Mouse (Mus musculus) ES-E14 (cell line): ENCODE data around the gene Scd1. TPM values are rescaled to one million over a fixed set of nuclear protein-coding genes. Genes with fewer than 3 reads are reported as not detected.
A peak's percentile ranks its signal among the peaks of the same experiment; 100 is the strongest.

ENCODE experiments used
- DNase-seq: peaks from one replicate; pipeline ENCODE4 v3.0.0-alpha.2; 2013; ENCODE audit warnings: low read depth, low spot score
- H3K27ac ChIP-seq: 2 replicates; pipeline ENCODE4 v1.5.1; 2012; ENCODE audit warnings: low read depth, mild to moderate bottlenecking, low read length, moderate library complexity, mixed read lengths; ENCODE audit not compliant: poor library complexity, insufficient read depth, severe bottlenecking
- H3K36me3 ChIP-seq: 2 replicates; pipeline ENCODE4 v1.6.1; 2012; ENCODE audit warnings: mild to moderate bottlenecking, low read length, moderate library complexity, mixed read lengths; ENCODE audit not compliant: control insufficient read depth, poor library complexity, insufficient read depth, severe bottlenecking
- H3K4me1 ChIP-seq, 2 experiments: fragments of 150-350 bp in 1 of 2; sonication (generic) in 1 of 2; 2 replicates each; pipeline ENCODE4 v1.6.1; 2012; ENCODE audit warnings: low read length in 2 of 2, mild to moderate bottlenecking in 1 of 2, mixed read lengths in 1 of 2; ENCODE audit not compliant: control insufficient read depth in 2 of 2, insufficient read depth in 2 of 2, poor library complexity in 1 of 2
- H3K4me3 ChIP-seq, 2 experiments: fragments of 150-350 bp in 1 of 2; sonication (generic) in 1 of 2; 2 replicates each; pipeline ENCODE4 v1.5.1; 2012; ENCODE audit warnings: low read length in 2 of 2, low read depth in 1 of 2, mild to moderate bottlenecking in 1 of 2, mixed read lengths in 1 of 2; ENCODE audit not compliant: insufficient read depth in 1 of 2, poor library complexity in 1 of 2, severe bottlenecking in 1 of 2
- H3K9ac ChIP-seq: 2 replicates; pipeline ENCODE4 v1.6.1; 2012; ENCODE audit warnings: low read depth, mild to moderate bottlenecking, low read length, mixed read lengths; ENCODE audit not compliant: poor library complexity, insufficient read depth, severe bottlenecking
- H3K9me3 ChIP-seq: fragments of 150-350 bp; sonication (generic); 2 replicates; pipeline ENCODE4 v1.6.1; 2012; ENCODE audit warnings: low read depth, mild to moderate bottlenecking, low read length; ENCODE audit not compliant: control insufficient read depth, insufficient read depth
- CHD2 ChIP-seq: IDR thresholded peaks from 2 replicates; pipeline ENCODE4 v1.6.1; 2014; ENCODE audit warnings: mild to moderate bottlenecking, low read depth, low read length, inconsistent platforms
- HCFC1 ChIP-seq: IDR thresholded peaks from 2 replicates; pipeline ENCODE4 v1.6.1; 2012; ENCODE audit warnings: low read length, inconsistent platforms, borderline replicate concordance; ENCODE audit not compliant: insufficient read depth
- MAFK ChIP-seq: IDR thresholded peaks from 2 replicates; pipeline ENCODE4 v1.6.1; 2014; ENCODE audit warnings: mild to moderate bottlenecking, low read depth, low read length, inconsistent platforms; ENCODE audit not compliant: insufficient read depth
- ZC3H11A ChIP-seq: IDR thresholded peaks from 2 replicates; pipeline ENCODE4 v1.6.1; 2012; ENCODE audit warnings: low read depth, mild to moderate bottlenecking, inconsistent platforms, low read length, borderline replicate concordance
- ZNF384 ChIP-seq: IDR thresholded peaks from 2 replicates; pipeline ENCODE4 v1.6.1; 2012; ENCODE audit warnings: low read depth, low read length, inconsistent platforms
- in situ Hi-C, 2 experiments: fragments of 600-800 bp; cut with MboI; formaldehyde crosslinking; loops; one replicate each; pipeline ENCODE4 v1.15.1; 2025; ENCODE audit warnings: low sequenced_read_pairs in 2 of 2, inconsistent platforms in 1 of 2; ENCODE audit not compliant: unreplicated experiment in 2 of 2
- total RNA-seq: library from RNA; depleted of rRNA; stranded (reverse); fragments of 300-350 nt; gene quantifications from 2 replicates; pipeline ENCODE4 v1.2.3, GENCODE M21; 2012

Gene Scd1
- total RNA-seq, 1 experiment = 37.2 TPM

DNA sequence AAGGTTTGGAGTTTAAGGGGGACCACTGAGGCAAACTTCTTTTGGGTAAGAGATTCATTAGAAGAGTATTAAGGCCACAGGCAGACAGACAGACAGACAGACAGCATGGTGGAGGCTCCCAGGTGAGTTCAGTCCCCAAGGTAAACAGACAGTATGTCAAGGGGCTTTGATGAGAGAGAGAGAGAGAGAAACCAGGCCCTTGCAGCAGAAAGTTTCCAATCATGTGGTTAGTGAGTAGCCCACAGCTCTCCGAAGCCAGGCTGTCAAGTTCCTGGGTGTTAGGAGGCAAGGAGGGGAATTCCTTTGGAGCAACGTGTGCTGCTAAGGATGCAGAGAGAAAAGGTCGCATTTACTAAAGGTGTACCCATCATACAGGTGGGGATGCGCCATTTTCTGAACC lies 9.8 kb upstream of the Scd1 start:
- Histone ChIP-seq H3K9ac (no peak overlapping the region), H3K27ac (no peak overlapping the region), H3K36me3 (no peaks in the 10 kb centered on the region), H3K9me3 (no peaks in the 10 kb centered on the region), H3K4me1 (no peaks in the 10 kb centered on the region), H3K4me3 (no peak overlapping the region)
- TF ChIP-seq MAFK = no peak
- TF ChIP-seq ZNF384 = no peak
- TF ChIP-seq HCFC1 = no peak
- TF ChIP-seq CHD2 = no peak
- TF ChIP-seq ZC3H11A = no peak
- DNase-seq = no peak
- in situ Hi-C loops = loop anchor here in 1 of 2 experiments (5.0 kb wide), 1 partner anchor 45 kb away; no protein-coding TSS in a partner anchor

DNA sequence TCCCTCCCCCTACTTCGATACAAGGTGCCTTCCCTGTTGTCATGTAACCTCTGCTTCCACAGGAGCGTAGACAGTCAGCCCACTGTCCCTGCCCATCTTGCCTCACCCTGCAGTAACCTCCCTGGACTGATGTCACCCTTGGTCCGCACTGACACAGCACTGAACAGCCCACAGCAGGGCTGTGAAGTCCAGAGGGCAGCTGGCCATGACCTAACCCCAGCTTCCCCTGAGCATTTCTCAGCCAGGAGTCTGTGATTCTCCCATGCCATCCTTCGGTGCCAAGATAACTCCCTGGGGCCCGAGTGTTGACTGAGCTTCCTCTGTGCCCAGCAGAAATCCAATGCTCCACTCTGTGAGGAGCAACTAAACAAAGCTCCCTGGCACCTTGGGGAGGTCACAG lies 8.6 kb upstream of the Scd1 start:
- no peak for DNase-seq
- Histone ChIP-seq H3K36me3 (no peaks in the 10 kb centered on the region), H3K4me1 (no peaks in the 10 kb centered on the region), H3K4me3 (no peak overlapping the region), H3K9ac (no peak overlapping the region), H3K9me3 (no peaks in the 10 kb centered on the region), H3K27ac (no peak overlapping the region)
- in situ Hi-C loops = loop anchor here in 1 of 2 experiments (5.0 kb wide), 1 partner anchor 44 kb away; no protein-coding TSS in a partner anchor
- TF ChIP-seq HCFC1 (no peak), ZNF384 (no peak), MAFK (no peak), CHD2 (no peak), ZC3H11A (no peak)

DNA sequence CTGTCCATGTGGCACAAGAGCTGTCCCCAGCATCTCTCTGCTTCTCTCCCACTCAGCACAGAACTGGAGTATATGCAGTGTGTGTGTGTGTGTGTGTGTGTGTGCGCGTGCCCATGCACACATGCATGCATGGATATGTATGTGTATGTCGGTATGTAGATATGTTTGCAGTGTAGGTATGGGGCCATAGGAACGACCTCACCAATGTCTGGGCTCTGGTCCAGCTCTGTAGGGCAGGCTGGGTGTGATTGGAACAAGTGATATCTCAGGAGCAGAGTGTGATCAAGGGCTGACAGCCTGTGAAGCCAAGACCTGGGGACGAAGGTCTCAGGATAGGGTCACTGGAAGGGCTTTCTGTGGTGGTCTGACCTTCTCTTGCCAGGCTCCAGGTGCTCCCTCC lies 7.8 kb upstream of the Scd1 start:
- no peaks in the 10 kb centered on the region for H3K9me3 ChIP-seq
- TF ChIP-seq CHD2 (no peak), ZNF384 (no peak), HCFC1 (no peak), MAFK (no peak), ZC3H11A (no peak)
- no peak overlapping the region for H3K27ac ChIP-seq
- H3K4me3 ChIP-seq = no peak overlapping the region
- no peak for DNase-seq
- no peak overlapping the region for H3K9ac ChIP-seq
- H3K36me3 ChIP-seq = no peaks in the 10 kb centered on the region
- no peaks in the 10 kb centered on the region; a peak in 1 of 4 replicates for H3K4me1 ChIP-seq
- in situ Hi-C loops = loop anchor here in 1 of 2 experiments (5.0 kb wide), 1 partner anchor 43 kb away; no protein-coding TSS in a partner anchor

DNA sequence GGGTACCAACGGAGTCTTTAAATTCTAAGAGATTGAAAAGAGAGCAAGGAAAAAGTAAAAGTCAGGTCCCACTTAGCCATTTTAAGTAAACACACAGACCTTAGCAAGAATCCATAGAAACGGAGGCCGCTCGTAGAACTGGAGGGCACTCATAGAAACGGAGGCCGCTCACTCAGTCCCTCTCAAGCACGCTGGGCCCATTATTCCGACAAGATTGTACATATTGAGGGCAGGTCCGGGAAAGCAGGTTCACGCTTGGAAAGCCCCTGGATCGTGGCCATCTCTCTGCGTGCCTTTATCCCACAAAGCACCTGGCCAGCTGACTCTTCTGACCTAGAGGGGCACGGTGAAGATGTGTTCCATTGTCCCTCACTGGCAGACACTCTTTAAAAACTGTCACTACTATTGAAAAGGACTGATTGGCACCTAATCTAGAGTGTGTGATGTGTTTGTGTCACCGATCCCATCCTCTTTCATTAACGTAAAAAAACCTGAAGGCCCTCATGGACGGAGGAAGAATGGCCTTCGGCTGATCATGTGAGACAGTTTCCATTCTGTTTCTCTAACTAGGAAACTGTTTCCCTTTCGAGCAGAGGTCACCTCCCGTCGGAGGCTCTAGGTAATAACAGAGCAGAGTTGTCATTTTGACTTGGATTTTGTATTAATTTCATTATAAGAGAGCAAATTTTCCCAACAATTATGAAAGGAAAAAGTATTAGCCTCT lies 2.8 kb upstream of the Scd1 start:
- Histone ChIP-seq H3K36me3 (peaks cover 10% of the 10 kb centered on the region; the same call in 1 of the 2 replicates), H3K4me3 (no peak overlapping the region), H3K4me1 (peaks cover 0 to 14% of the 10 kb centered on the region in 2 experiments; a peak in 2 of 4 replicates), H3K9ac (no peak overlapping the region), H3K27ac (no peak overlapping the region), H3K9me3 (no peaks in the 10 kb centered on the region)
- no peak for DNase-seq
- in situ Hi-C loops = no loop called here
- TF ChIP-seq ZNF384 = no peak
- no peak for TF ChIP-seq ZC3H11A
- TF ChIP-seq CHD2 = no peak
- TF ChIP-seq MAFK = no peak
- TF ChIP-seq HCFC1 = no peak

DNA sequence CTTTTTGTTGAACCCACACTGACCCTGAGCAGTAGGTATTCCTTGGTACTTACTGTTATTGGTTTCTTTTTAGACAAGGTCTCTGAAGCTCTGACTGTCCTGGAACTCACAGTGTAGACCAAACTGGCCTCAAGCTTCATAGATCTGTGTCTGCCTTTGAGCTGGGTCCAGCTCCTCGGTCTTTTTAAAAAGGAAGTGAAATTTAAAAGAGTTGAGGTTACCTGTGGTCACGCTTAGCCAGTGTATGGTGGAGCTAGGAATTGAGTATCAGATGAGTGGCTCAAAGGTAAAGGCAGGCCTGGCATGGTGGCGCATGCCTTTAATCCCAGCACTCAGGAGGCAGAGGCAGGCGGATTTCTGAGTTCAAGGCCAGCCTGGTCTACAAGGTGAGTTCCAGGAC lies 916 bp upstream of the Scd1 start:
- TF ChIP-seq CHD2 = no peak
- TF ChIP-seq ZC3H11A = no peak
- TF ChIP-seq HCFC1 = no peak
- no peak for TF ChIP-seq MAFK
- TF ChIP-seq ZNF384 = no peak
- H3K4me1 ChIP-seq = peaks cover 0 to 16% of the 10 kb centered on the region in 2 experiments; a peak in 2 of 4 replicates
- peaks cover 14% of the 10 kb centered on the region; the same call in 1 of the 2 replicates for H3K36me3 ChIP-seq
- no peaks in the 10 kb centered on the region for H3K9me3 ChIP-seq
- no peak for DNase-seq
- peak overlapping the region; percentile 24; the same call in 1 of the 2 replicates for H3K9ac ChIP-seq
- H3K27ac ChIP-seq = peak overlapping the region; percentile 80; the same call in 1 of the 2 replicates
- H3K4me3 ChIP-seq = peak overlapping the region; percentile 80 to 83; a peak in 3 of 4 replicates
- in situ Hi-C loops = no loop called here
